Mouse (Mus musculus) lung, adult 2 months (tissue): ENCODE results near the gene Eloa.

Experiments used
- CTCF ChIP-seq: fragments of 200-500 bp; IDR thresholded peaks from 2 replicates; pipeline ENCODE4 v1.5.1; 2011; ENCODE audit warnings: mild to moderate bottlenecking, low read length, control low read depth; ENCODE audit not compliant: insufficient read depth
- POLR2A ChIP-seq: fragments of 200-500 bp; IDR thresholded peaks from 2 replicates; pipeline ENCODE4 v1.6.1; 2011; ENCODE audit warnings: low read depth, mild to moderate bottlenecking, control low read depth, low read length, borderline replicate concordance; ENCODE audit errors: extremely low read depth

GRCm38 (mm10) chr4:136008782-136009447 lies 12.6 kb downstream of the Eloa start:
- no peak for TF ChIP-seq POLR2A
- TF ChIP-seq CTCF = no peak
